Mouse (Mus musculus) intestine, embryonic 14.5 days (tissue): Measurements from ENCODE around the gene Gm17304. TPM values are rescaled to one million over a fixed set of nuclear protein-coding genes. Genes with fewer than 3 reads are reported as not detected.

Experiments used
- ATAC-seq: fragments of 200-750 bp; cut with Nextera tagmentation; replicated peaks from 2 replicates; pipeline ENCODE4 v1.8.0; 2017; ENCODE audit warnings: low read depth, moderate number of reproducible peaks, moderate TSS enrichment, moderate library complexity; ENCODE audit not compliant: low FRiP score, low TSS enrichment
- DNase-seq: peaks from one replicate; pipeline ENCODE4 v3.0.0-alpha.2; 2018; ENCODE audit warnings: low spot score
- H3K27ac ChIP-seq: fragments of 300-500 bp; sonication (generic); 2 replicates; pipeline ENCODE4 v1.5.1; 2014; ENCODE audit warnings: low read depth, mild to moderate bottlenecking, control low read depth
- H3K27me3 ChIP-seq: fragments of 300-500 bp; sonication (generic); replicated peaks from 2 replicates; pipeline ENCODE4 v1.6.1; 2014; ENCODE audit warnings: low read length, control low read depth; ENCODE audit not compliant: control insufficient read depth, insufficient read depth
- H3K36me3 ChIP-seq: fragments of 300-500 bp; sonication (generic); 2 replicates; pipeline ENCODE4 v1.6.1; 2014; ENCODE audit warnings: low read length, control low read depth; ENCODE audit not compliant: control insufficient read depth, insufficient read depth
- H3K4me1 ChIP-seq: fragments of 300-500 bp; sonication (generic); replicated peaks from 2 replicates; pipeline ENCODE4 v1.6.1; 2014; ENCODE audit warnings: low read length, control low read depth, mixed read lengths; ENCODE audit not compliant: control insufficient read depth, insufficient read depth
- H3K4me2 ChIP-seq: fragments of 300-500 bp; sonication (generic); 2 replicates; pipeline ENCODE4 v1.6.1; 2014; ENCODE audit warnings: low read length
- H3K4me3 ChIP-seq: fragments of 300-500 bp; sonication (generic); 2 replicates; pipeline ENCODE4 v1.5.1; 2014; ENCODE audit warnings: low read depth, low read length, control low read depth, mixed read lengths
- H3K9ac ChIP-seq: fragments of 300-500 bp; sonication (generic); 2 replicates; pipeline ENCODE4 v1.6.1; 2014; ENCODE audit warnings: mild to moderate bottlenecking, low read length
- H3K9me3 ChIP-seq: fragments of 300-500 bp; sonication (generic); 2 replicates; pipeline ENCODE4 v1.6.1; 2016; ENCODE audit warnings: low read length, control low read depth; ENCODE audit not compliant: control insufficient read depth
- WGBS: fragments of 180-500 bp; shearing (Covaris S2); extraction: QIAGEN DNeasy Blood & Tissue Kit; methylation state at CpG from one replicate; pipeline ENCODE4 v1.1.7; 2014; 5-methylcytosine and 5-hydroxymethylcytosine counted together
- polyA plus RNA-seq: library from polyadenylated mRNA; unstranded; fragments of >200 nt; fragmentation: Nextera tagmentation; extraction: Ambion mirVana; gene quantifications from 2 replicates; pipeline ENCODE4 v1.2.1, GENCODE M21; 2014

Gene Gm17304
- polyA plus RNA-seq, 1 experiment from 2014 or later = not detected

- 95% methylated on average over 2 of the region's 2 CpGs for WGBS
- DNase-seq (no peak), ATAC-seq (no peak)
- Histone ChIP-seq H3K36me3 (peaks cover 37% of the 10 kb centered on the region), H3K9me3 (no peaks in the 10 kb centered on the region), H3K9ac (no peak overlapping the region), H3K27me3 (no peaks in the 10 kb centered on the region), H3K4me3 (no peak overlapping the region), H3K4me2 (no peak overlapping the region), H3K27ac (no peak overlapping the region), H3K4me1 (no peaks in the 10 kb centered on the region)
Observed at GRCm38 (mm10) chr5:106639627-106640026, 30.7 kb downstream of the Gm17304 start.

DNA sequence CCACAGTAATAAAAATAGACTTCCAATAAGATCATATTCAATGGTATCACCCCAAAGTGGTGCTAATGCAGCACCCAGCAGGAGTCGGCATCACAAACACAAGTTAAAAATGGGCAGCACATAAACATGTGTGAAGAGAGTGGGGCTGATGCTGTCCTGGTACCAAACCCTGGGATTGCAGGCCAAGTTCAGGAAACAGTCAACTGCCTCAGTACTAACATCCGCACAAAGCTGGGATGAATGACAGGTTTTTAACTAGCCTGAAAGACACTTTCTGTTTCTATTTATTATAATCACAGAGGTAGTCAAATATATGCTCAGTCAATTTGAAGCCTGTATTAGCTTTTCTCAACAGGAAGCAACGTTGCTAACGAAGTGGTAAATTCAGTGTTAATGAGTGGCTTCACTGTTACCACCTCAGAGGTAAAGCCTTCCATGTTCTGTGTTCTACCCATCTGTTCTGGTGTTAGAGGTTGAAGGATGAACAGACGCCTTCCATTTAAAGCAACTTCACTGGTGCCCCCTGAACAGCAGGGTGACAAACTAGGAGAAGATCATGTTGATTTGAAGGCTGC is 31.4 kb downstream of the Gm17304 start:
- no peaks in the 10 kb centered on the region for H3K4me1 ChIP-seq
- H3K27me3 ChIP-seq = no peaks in the 10 kb centered on the region
- no peak overlapping the region for H3K4me3 ChIP-seq
- H3K36me3 ChIP-seq = peaks cover 30% of the 10 kb centered on the region
- H3K27ac ChIP-seq = no peak overlapping the region
- WGBS = 88% methylated on average over 5 of the region's 5 CpGs
- ATAC-seq (no peak), DNase-seq (no peak)
- H3K4me2 ChIP-seq = no peak overlapping the region
- no peaks in the 10 kb centered on the region for H3K9me3 ChIP-seq
- no peak overlapping the region for H3K9ac ChIP-seq

DNA sequence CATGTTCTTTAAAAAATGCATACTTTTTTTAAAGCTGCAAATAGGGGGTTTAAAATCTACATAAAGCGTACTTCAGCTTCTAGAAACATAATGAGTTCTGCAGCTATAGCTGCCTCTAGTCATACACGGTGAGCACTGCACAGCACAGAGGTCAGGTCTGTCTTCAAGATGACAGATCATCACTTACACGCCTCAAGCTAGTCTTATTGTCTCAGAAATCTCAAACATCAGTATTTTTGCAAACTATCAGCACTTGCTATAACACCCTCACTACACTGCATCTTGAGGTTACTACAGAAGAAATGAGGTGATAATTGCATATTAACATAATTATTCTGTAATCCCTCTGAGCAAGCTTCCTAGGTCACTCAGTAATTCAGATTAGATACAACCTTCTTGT is 33.0 kb downstream of the Gm17304 start:
- no peak overlapping the region for H3K4me2 ChIP-seq

DNA sequence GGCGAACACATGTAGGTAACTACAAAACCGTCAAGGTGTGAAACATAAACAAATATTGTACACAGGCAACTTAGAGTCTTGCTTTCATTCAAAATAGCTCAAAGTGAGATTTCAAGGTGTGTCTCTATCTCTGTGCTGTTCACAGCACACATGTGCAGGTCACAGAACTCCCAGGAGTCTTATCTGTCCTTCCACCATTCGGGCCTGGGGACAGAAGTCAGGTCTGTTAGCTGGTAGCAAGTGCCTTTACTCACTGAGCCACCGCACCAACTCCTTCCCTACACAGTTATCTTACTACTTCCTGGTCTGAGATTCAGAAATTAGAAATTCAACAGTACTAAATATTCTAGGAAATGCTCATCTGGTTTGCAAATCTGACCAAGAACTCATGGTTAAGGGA is 34.5 kb downstream of the Gm17304 start:
- H3K4me2 ChIP-seq = no peak overlapping the region

More for the DNA sequence above, 33.0 kb downstream of the Gm17304 start:
- no peak overlapping the region for H3K9ac ChIP-seq
- ATAC-seq (no peak), DNase-seq (no peak)
- no peak overlapping the region for H3K27ac ChIP-seq
- H3K4me1 ChIP-seq = no peaks in the 10 kb centered on the region
- no peak overlapping the region for H3K4me3 ChIP-seq
- H3K36me3 ChIP-seq = peaks cover 15% of the 10 kb centered on the region
- no peaks in the 10 kb centered on the region for H3K27me3 ChIP-seq
- no peaks in the 10 kb centered on the region for H3K9me3 ChIP-seq
- 79% methylated on average over 3 of the region's 3 CpGs for WGBS

DNA sequence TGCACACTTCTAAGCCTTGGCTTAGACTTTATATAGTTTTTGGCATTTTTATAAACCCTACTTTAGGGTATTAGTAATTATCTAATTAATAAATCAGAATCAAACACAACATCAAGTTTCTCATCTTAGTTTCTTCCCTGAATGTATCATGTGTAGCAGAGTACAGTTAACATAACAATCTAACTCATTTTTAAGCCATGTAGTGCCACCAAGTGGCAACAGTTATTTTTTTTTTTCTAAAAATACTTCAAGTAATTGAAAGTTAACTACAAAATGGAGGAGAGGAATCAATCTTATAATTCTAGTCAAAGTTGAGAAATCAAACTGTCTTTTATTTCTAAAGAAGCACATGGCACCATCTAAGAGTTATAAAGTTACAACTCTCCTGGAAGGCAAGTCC is 40.5 kb downstream of the Gm17304 start:
- Histone ChIP-seq H3K27ac (no peak overlapping the region), H3K9ac (no peak overlapping the region), H3K27me3 (no peaks in the 10 kb centered on the region), H3K9me3 (no peaks in the 10 kb centered on the region), H3K4me1 (no peaks in the 10 kb centered on the region), H3K36me3 (peaks cover 4% of the 10 kb centered on the region; the same call in 1 of the 2 replicates), H3K4me3 (no peak overlapping the region), H3K4me2 (no peak overlapping the region)
- no peak for ATAC-seq
- no peak for DNase-seq

More for the DNA sequence above, 34.5 kb downstream of the Gm17304 start:
- Histone ChIP-seq H3K4me1 (no peaks in the 10 kb centered on the region), H3K4me3 (no peak overlapping the region), H3K27ac (no peak overlapping the region), H3K27me3 (no peaks in the 10 kb centered on the region), H3K36me3 (no peaks in the 10 kb centered on the region; the same call in 1 of the 2 replicates), H3K9ac (no peak overlapping the region), H3K9me3 (no peaks in the 10 kb centered on the region)
- WGBS = 89% methylated on average over 4 of the region's 4 CpGs
- ATAC-seq = no peak
- DNase-seq = no peak

GRCm38 (mm10) chr5:106649995-106650394 is 41.1 kb downstream of the Gm17304 start:
- Histone ChIP-seq H3K36me3 (peaks cover 7% of the 10 kb centered on the region; the same call in 1 of the 2 replicates), H3K27me3 (no peaks in the 10 kb centered on the region), H3K4me2 (no peak overlapping the region), H3K9me3 (no peaks in the 10 kb centered on the region), H3K4me1 (no peaks in the 10 kb centered on the region), H3K9ac (no peak overlapping the region), H3K4me3 (no peak overlapping the region), H3K27ac (no peak overlapping the region)
- ATAC-seq (no peak), DNase-seq (no peak)

- Histone ChIP-seq H3K9me3 (no peaks in the 10 kb centered on the region), H3K4me2 (no peak overlapping the region), H3K9ac (no peak overlapping the region), H3K27ac (no peak overlapping the region), H3K4me3 (no peak overlapping the region), H3K36me3 (peaks cover 26% of the 10 kb centered on the region), H3K4me1 (no peaks in the 10 kb centered on the region), H3K27me3 (no peaks in the 10 kb centered on the region)
- WGBS = 91% methylated on average over 4 of the region's 4 CpGs
- ATAC-seq = no peak
- no peak for DNase-seq
Observed at GRCm38 (mm10) chr5:106652220-106652753, 43.4 kb downstream of the Gm17304 start.

- no peak overlapping the region for H3K27ac ChIP-seq
- 95% methylated on average over 3 of the region's 3 CpGs for WGBS
Observed at GRCm38 (mm10) chr5:106652790-106653328, 44.0 kb downstream of the Gm17304 start.

More at GRCm38 (mm10) chr5:106652790-106653328, 44.0 kb downstream of the Gm17304 start:
- H3K4me1 ChIP-seq = no peaks in the 10 kb centered on the region
- no peak overlapping the region for H3K4me2 ChIP-seq
- H3K27me3 ChIP-seq = no peaks in the 10 kb centered on the region
- H3K36me3 ChIP-seq = peaks cover 28% of the 10 kb centered on the region
- H3K9me3 ChIP-seq = no peaks in the 10 kb centered on the region
- no peak overlapping the region for H3K9ac ChIP-seq
- DNase-seq = no peak
- no peak overlapping the region for H3K4me3 ChIP-seq
- ATAC-seq = no peak
